Mouse (Mus musculus) stomach, embryonic 16.5 days (tissue): ENCODE data around the gene Wrb. TPM values are rescaled to one million over a fixed set of nuclear protein-coding genes. Genes with fewer than 3 reads are reported as not detected.

Experiments
- ATAC-seq: fragments of 200-750 bp; cut with Nextera tagmentation; 2 replicates; pipeline ENCODE4 v1.8.0; 2017; ENCODE audit warnings: moderate number of reproducible peaks, moderate TSS enrichment; ENCODE audit not compliant: insufficient read depth, low FRiP score
- H3K27ac ChIP-seq: fragments of 300-500 bp; sonication (generic); 2 replicates; pipeline ENCODE4 v1.5.1; 2014; ENCODE audit warnings: low read length
- H3K27me3 ChIP-seq: fragments of 300-500 bp; sonication (generic); 2 replicates; pipeline ENCODE4 v1.6.1; 2014; ENCODE audit warnings: low read length, control low read depth, mixed read lengths; ENCODE audit not compliant: control insufficient read depth, insufficient read depth
- H3K36me3 ChIP-seq: fragments of 300-500 bp; sonication (generic); 2 replicates; pipeline ENCODE4 v1.6.1; 2014; ENCODE audit warnings: low read length; ENCODE audit not compliant: control insufficient read depth, insufficient read depth
- H3K4me1 ChIP-seq: fragments of 300-500 bp; sonication (generic); 2 replicates; pipeline ENCODE4 v1.6.1; 2014; ENCODE audit warnings: low read length, control low read depth, mixed read lengths; ENCODE audit not compliant: control insufficient read depth, insufficient read depth
- H3K4me2 ChIP-seq: fragments of 300-500 bp; sonication (generic); 2 replicates; pipeline ENCODE4 v1.6.1; 2014; ENCODE audit warnings: low read depth, low read length, mixed read lengths
- H3K4me3 ChIP-seq: fragments of 300-500 bp; sonication (generic); replicated peaks from 2 replicates; pipeline ENCODE4 v1.5.1; 2014; ENCODE audit warnings: mild to moderate bottlenecking, low read length
- H3K9ac ChIP-seq: fragments of 300-500 bp; sonication (generic); 2 replicates; pipeline ENCODE4 v1.6.1; 2014; ENCODE audit warnings: low read length
- H3K9me3 ChIP-seq: fragments of 300-500 bp; sonication (generic); replicated peaks from 2 replicates; pipeline ENCODE4 v1.6.1; 2016; ENCODE audit warnings: low read length, control low read depth; ENCODE audit not compliant: control insufficient read depth
- WGBS: fragments of 180-500 bp; shearing (Covaris S2); extraction: QIAGEN DNeasy Blood & Tissue Kit; methylation state at CpG from one replicate; pipeline ENCODE4 v1.1.7; 2014; 5-methylcytosine and 5-hydroxymethylcytosine counted together
- polyA plus RNA-seq: library from polyadenylated mRNA; unstranded; fragments of >200 nt; fragmentation: Nextera tagmentation; extraction: Ambion mirVana; gene quantifications from 2 replicates; pipeline ENCODE4 v1.2.1, GENCODE M21; 2015

The Wrb gene
- polyA plus RNA-seq, 1 experiment from 2014 or later, result 55.4 TPM

DNA sequence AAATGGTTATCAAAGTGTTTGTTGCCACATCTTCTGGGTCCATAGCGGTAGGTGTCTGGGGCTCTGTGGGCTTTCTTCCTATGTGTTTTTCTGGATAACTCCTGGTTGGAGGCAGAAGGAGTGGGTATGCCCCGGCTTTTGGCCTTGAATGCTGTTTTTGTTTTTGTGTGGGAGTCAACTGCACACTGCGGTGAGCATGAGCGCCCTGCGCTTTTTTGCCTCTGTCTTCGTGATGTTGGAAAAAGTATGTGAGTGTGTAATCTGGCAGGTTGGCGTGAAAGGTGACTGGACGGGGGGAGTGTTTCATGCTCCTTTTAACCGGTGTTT, 55.5 kb downstream of the Wrb start:
- Histone ChIP-seq H3K9me3 (no peaks in the 10 kb centered on the region), H3K4me1 (0 out of 2 replicates have a peak, but pooled peaks cover 3% of the 10 kb centered on the region), H3K4me3 (peak overlapping the region; percentile 36), H3K27ac (peak overlapping the region; percentile 49), H3K27me3 (no peaks in the 10 kb centered on the region), H3K36me3 (no peaks in the 10 kb centered on the region), H3K9ac (peak overlapping the region; percentile 63), H3K4me2 (peak overlapping the region; percentile 56)
- 32% methylated on average over 9 of the region's 9 CpGs for WGBS
- no peak for ATAC-seq

DNA sequence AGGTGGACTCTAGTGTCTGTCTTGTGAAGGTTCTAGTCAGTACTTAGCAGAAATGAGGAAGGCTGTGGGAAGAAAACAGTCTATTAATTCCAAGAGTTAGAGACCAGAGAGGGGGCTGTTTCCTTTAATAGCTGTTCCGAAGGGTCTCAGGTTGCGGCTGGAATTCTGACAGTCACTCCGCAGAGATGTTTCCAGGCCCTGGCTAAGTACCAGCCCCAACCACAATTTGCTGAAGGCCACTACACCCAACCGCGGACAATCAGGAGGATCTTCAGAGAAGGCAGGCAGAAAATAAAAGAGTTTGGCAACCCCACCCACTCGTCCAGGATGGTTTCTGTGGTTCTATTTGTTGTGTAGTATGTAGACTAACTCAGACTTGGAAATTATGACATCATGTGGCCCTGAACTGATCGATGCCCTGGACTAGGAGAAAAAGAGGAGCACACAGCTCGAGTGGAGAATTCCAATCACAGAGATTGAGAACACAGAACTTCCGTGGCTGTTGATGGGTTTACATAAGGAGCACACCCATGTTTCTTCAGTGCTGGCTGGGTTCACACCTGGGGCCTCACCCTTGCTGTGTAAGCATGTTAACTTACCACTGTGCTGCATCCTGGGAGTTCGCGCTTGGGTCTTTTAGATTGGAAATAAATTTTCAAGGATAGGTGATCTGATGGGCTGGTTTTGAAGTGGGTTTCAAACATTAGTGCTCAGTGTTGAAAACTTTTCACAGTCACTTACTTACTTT, 56.5 kb downstream of the Wrb start:
- H3K9me3 ChIP-seq, result no peaks in the 10 kb centered on the region
- WGBS, result 55% methylated on average over 11 of the region's 11 CpGs
- 0 out of 2 replicates have a peak overlapping the region, but pooled peaks have one; percentile 63 for H3K9ac ChIP-seq
- peak overlapping the region; percentile 36 for H3K4me3 ChIP-seq
- peak overlapping the region; percentile 56 for H3K4me2 ChIP-seq
- no peaks in the 10 kb centered on the region for H3K36me3 ChIP-seq
- 0 out of 2 replicates have a peak, but pooled peaks cover 6% of the 10 kb centered on the region for H3K4me1 ChIP-seq
- peak overlapping the region; percentile 49; the same call in 1 of the 2 replicates for H3K27ac ChIP-seq
- H3K27me3 ChIP-seq, result no peaks in the 10 kb centered on the region
- no peak for ATAC-seq

Other genes with a start within 250 kb of the Wrb start
- gene Psmg1, start 154.4 kb upstream of the Wrb start, polyA plus RNA-seq, result 55.2 and 64.4 TPM in 2 replicates
- gene Brwd1, start 62.9 kb upstream of the Wrb start, polyA plus RNA-seq, result 68.6 and 70.0 TPM in 2 replicates
- 480 and 562 TPM in 2 replicates for gene Hmgn1, start 17.7 kb upstream of the Wrb start, polyA plus RNA-seq
- 0.66 and 0.90 TPM in 2 replicates for gene Lca5l, start 46.9 kb downstream of the Wrb start, polyA plus RNA-seq
- 50.3 and 60.9 TPM in 2 replicates for gene Sh3bgr, start 55.0 kb downstream of the Wrb start, polyA plus RNA-seq
- 0.49 and 0.61 TPM in 2 replicates for gene B3galt5, start 90.4 kb downstream of the Wrb start, polyA plus RNA-seq